Mouse (Mus musculus) layer of hippocampus, adult 9-10 months (tissue): Measurements from ENCODE around the gene Gcm1.
"Not testable (repeated sequence)": the region's sequence is repeated elsewhere in the genome, so short reads cannot be mapped to it uniquely, and the experiment has no call there.

Source experiments
- DNase-seq: peaks from one replicate; pipeline ENCODE4 v3.0.0; 2022; ENCODE audit warnings: low spot score

Gene Gcm1

DNA sequence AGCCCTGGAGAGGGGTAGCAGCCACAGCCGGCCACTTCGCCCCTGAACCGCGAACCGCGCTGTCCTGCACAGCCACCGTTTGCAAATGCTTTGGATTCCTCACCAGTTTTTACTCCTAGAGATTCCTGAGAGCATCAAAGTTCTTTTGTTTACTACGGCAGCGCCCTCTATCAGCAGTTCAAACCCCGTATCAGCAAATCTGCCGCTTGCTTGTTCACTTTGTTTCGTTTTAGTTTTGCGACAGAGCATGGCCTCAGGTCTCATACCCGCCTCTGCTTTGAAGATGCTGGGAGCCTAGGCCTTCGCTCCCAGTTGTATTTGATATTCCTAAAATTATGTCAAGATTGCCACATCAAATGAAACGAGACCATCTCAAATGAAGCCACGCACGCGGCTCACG is 5.0 kb upstream of the Gcm1 start:
- DNase-seq = no peak

DNA sequence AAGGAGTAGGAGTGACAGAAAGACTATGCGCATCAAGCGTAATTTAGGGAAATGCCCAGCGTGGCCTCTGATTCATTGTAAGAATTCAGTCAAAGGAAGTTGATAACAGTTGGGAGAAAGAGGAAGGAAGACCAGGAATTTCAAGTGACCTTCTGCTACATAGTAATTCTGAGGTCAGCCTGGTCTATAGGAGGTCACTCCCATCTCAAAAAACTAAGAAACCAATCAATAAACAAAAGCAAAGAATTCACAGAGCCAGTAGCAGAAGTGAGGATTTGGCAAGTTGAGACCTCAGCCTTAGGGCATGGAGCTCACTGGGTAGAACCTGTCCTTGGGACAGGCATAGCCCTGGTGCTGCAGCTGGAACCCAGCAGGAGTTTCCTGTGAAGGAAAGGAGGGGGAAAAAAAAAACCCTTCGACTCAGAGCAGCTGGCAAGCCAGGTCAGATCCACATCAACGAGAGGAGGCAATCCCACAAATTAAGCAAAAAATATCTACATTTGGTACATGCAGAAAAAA is 1.2 kb upstream of the Gcm1 start:
- no peak for DNase-seq

DNA sequence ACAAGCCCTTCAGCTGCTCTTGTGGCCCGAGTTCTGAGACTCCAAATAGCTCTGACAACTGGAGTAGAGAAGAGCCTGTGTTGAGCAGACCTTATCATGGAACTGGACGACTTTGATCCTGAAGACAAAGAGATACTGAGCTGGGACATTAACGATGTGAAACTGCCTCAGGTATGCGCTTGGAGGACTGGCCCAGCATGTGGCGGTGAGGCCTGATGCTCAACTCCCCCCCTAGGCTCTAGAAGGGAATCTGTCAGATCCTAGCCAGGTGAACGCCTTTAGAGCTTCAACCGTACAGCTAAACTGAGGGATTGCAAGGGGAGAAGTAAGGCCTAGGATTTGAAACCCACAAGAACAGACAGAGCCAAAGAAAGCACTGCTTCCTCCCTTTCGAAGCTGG is 2.1 kb downstream of the Gcm1 start:
- DNase-seq = no peak

DNA sequence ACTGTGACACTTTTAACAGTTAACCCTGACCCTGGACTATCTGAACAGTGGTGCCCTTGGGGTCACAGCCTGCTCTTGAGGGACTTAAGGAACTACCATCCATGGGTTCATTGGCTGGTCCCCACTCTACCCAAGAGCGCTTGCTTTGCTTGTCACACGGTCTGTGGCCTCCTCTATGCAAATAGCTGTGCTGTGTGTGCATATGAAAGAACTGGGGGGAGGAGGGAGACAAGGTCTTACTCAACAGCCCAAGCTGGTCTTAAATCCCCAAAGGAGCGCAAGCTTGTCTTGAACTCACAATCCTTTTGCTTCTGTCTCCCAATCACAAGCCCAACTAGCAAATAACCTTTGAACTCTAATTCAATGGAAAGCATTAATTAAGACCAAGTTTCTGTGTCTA is 2.6 kb downstream of the Gcm1 start:
- DNase-seq = no peak

DNA sequence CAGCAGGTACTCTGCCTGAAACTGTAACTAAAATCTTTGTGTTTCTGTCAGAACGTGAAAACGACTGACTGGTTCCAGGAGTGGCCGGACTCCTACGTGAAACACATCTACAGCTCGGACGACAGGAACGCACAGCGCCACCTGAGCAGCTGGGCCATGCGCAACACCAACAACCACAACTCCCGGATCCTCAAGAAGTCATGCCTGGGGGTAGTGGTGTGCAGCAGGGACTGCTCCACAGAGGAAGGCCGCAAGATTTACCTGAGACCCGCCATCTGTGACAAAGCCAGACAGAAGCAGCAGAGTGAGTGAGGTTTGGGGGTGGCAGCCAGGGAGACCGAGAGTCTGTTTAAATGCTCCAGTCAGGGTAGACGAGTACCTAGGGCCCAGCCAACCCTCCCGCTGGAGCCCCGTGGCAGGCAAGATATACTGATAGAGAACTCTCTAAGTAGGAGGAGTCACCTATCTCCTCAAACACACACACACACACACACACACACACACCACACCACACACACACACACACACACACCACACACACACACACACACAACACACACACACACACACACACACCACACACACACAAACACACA is 7.9 kb downstream of the Gcm1 start:
- DNase-seq = no peak

DNA sequence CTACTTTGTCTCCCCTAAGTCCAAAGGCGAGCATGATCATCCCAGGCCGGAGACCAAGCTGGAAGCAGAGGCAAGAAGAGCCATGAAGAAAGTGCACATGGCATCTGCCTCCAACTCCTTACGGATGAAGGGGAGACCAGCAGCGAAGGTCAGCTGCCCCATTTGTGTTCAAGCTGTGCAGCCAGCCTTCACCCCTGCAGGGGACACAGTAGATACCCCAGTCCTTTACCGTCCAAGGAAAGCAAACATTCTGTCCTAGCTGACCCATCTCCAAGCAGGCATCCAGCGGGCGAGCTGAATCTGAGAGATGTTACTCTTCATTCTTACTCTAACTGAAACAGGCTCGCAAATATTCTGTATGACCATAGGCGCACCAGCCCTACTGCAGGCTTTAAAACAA is 10.7 kb downstream of the Gcm1 start:
- no peak for DNase-seq

DNA sequence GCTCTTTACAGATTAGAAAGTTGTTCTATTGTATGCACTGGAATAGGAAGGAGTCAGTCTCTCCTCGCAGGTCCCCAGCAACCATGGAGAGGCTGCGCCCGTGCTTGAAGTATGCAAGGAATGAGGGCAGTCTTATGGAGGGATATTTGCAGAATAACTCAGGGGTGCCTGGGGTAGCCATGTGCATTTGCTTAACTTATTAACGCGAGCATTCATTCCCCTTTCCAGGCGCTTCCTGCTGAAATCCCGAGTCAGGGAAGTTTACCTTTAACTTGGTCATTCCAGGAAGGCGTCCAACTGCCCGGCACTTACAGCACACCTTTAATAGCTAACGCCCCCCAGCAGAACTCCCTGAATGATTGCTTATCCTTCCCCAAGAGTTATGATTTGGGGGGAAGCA is 12.4 kb downstream of the Gcm1 start:
- DNase-seq = no peak

DNA sequence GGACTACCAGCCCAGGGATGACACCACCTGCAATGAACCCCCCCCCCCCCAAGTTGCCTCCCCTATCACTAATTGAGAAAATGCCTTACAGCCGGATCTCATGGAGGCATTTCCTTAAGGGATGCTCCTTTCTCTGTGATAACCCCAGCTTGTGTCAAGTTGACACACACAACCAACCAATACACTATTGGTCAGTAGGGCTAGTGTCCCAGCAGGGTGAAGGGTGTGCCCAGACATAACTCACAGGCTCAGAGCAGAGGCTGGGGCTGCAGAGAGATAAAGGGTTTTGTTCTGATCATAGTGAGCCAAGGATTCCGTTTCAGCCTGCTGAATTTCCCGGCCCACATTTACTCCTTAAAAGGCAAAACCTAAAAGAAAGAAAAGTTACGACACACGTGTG is 18.8 kb downstream of the Gcm1 start:
- DNase-seq = no peak

DNA sequence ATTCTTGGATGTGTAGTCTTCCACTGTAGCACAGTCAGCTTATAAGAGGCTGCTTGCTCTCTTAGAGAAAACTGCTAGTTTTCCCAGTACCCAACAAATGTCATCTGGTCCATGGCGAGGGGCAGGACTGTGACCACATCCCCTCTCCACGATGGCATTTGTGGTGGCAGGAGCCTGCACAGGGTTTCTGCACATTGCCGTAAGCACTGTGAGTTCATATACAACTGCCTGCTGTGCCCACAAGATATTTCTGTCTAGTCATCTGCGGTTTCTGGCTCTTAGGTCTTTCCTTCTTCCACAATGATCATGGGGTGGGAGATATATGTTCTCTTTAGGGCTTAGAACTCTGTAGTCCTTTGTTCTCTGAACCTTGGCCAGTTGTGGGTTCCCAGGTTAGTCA is 19.9 kb downstream of the Gcm1 start:
- DNase-seq = no peak

DNA sequence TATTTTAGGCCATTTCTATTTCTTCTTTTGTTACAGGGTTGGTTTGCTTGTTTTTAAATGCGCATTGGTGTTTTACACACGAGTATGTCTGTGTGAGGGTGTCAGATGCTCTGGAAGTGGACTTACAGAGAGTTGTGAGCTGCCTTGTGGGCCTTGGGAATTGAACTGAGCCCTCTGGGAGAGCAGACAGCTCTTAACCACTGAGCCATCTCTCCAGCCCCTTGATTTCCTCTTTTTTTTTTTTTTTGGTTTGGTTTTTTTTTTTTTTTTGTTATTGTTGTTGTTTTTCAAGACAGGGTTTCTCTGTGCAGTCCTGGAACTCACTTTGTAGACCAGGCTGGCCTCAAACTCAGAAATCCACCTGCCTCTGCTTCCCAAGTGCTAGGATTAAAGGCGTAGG is 21.6 kb downstream of the Gcm1 start:
- DNase-seq = not testable (repeated sequence)

DNA sequence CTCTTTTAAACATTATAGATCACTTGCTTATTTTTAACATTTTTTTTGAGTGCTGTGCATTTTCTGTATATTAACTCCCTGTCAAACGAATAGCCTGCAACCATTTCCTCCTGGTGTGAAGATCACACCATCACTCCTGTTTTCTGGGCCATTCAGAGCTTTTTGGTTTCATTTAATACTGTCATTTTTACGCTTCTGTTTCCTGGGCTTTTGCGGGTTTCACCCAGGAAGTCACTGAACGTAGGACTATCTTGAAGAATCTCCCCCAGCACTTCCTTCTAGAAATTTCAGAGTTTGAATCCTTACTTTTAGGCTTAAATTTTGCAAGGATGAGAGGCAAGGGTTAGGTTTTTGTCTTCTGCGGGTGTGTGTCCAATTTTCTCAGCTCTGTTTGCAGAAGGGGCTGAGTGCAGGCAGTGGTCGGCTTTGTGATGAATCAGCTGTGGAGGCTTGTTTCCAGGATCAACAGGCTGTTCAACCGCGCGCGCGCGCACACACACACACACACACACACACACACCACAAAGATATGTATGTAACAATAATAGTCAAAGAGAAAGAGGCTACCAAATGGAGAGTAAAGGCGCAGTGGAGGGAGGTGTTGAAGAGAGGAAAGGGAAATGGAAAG is 22.1 kb downstream of the Gcm1 start:
- no peak for DNase-seq

DNA sequence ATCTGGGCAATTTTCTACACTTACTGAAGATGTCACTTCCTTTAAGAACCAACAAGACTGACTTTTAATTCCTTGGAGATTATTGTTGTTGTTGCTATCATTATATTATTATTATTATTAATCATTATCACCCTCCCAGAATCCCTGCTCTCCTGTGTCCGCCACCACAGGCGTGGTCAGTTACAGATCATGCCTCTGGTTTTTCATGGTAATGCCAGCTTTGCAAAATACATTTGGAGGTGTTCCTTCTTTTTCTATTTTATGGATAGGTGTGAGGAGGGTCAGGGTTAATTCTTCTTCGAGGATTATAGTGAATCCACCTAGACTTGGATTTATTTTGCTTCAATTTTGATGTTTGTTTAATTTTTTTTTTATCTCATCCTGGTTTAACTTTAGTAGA is 23.5 kb downstream of the Gcm1 start:
- no peak for DNase-seq

DNA sequence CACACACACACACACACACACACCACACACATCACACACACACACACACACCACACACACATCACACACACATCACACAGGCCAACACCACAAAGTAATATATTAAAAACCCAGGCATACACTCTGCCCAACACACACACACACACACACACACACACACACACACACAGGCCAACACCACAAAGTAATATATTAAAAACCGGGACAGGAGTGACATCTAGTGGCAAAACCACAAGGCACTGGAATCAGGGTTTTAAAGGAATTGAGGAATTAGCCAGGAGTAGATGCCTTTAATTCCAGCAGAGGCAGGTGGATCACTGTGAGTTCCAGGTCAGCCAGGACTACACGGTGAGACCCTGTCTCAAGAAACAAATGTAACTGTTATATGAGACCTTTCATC is 26.5 kb downstream of the Gcm1 start:
- DNase-seq = no peak

DNA sequence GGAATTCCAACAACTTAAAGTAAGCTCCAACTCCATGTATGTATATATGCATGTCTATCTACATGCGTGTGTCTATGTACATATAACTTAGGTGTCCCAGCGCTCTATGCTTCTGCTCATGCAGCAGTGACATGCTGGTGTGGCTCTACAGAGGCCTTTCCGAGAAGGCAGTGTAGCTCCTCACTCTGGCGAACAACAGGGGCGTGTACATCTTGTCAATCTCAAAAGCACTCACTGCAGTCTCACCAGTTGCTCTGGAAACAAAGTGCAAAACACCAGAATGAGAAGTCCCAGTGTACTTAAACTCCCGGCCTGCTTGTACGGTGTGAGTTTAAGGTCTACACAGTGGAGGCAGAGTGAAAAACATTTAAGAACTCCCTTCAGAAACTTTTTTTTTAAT is 30.1 kb downstream of the Gcm1 start:
- DNase-seq = no peak

DNA sequence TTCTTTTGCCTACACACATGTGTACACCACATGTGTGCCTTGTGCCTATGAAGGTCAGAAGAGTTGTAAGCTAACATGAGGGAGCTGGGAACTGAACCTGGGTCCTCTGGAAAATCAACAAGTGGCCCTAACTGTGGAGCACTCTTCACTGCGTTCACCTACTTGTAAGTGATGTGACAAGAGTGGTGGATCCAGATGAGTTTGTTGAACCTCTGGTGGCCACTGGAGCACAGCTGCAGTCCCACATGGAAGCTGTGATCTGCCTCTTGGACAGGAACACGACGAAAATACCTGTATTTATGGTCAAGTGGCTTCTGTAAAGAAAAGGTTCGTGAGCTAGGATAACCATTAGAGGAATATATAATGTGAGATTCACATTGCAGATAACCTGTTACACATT is 32.6 kb downstream of the Gcm1 start:
- DNase-seq = no peak

DNA sequence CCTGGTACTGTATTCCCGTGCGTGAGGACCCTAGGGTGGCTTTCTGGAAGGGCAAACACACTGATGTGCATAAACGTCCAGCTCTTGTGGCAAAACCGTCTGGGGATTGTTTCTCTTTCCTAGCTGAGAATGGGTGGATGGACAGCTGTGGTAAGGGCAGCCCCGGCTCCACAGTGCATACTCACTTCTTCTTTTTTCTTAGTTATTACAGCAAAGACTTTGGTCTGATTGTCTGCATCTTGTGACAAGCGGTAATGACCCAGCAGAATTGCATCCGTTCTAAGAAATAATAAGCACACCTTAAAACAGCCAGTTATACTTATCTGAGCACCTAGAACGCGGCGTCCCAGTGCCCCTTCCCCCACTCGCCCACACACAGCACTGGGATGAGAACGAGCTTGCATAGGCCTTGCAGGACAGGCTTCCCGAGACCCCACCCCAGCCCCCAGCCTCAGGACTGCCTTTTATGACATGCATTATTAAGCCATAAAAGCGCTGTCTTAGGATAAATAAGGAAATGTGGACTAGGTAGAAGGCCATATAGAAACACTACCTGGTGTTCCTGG is 34.1 kb downstream of the Gcm1 start:
- no peak for DNase-seq

DNA sequence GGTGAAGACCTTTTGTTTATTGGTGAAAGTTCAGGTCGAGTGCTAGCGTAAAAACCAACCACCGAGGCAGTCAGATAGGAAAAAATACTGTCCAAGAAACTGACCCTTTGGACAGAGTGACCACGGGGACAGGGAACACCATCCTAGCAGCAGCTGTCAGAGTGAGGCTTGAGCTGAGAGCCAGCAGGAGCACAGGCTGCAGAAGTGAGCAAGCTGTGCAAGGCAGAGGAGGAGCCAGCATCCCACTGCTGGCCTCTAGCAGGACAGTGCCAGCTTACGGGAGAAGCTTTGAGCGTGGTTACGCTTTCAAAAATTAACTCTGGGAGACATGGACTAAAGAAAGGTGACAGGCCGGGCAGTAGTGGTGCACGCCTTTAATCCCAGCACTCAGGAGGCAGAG is 36.0 kb downstream of the Gcm1 start:
- DNase-seq = no peak

DNA sequence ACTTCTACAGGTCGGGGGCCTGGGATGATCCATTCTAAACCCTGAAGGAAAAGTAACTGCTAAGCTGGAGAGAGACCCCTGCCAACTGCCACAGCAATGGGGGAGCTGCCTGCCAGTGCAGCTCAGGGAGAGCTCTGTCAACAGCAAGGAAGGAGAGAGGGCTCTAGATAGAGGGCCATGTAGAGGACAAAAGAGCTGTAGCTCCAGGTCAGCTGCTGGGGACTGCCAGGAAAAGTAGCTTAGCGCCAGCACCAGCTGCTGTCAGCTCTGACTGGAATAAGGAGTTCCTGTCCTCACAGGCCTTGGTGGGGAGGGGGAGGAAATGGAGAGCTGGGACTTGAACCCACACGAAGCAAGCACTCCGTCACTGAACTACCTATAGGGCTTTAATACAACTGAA is 36.8 kb downstream of the Gcm1 start:
- DNase-seq = no peak

DNA sequence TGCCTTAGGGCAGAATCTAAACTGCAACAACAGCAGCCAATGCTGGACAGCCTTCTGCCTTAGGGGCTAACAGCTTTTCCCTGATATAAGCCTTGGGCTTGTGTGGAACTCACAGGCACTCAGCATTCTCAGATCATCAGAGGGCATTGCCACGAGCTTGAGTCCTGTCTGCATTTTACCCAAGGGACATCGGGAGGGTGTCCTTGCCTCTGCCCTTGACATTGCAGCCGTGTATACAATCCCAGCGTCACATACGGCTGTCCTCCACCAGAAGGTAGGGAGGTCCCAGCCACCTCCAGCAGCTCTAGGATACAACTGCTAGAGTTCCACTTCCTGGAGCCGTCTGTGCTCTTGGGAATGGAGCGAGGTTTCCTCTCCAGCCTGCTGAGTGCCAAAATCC is 37.2 kb downstream of the Gcm1 start:
- no peak for DNase-seq

DNA sequence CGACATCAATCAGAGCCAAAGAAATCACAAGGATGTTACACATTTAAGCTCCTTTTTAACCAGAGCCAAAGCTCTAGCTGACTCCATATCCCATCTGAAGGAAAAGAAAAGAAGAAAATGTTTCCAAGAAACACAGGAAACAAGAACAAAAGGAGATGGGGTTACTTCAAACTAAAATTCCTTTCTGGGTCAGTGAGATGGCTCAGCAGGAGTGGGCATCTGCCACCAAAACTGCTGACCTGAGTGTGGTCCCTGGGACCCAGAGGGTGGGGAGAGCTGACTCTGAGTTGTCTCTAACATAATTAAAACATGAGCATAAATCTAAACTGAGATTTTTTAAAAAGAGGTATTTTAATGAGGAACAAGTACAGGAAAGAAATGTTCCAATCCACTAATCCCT is 38.2 kb downstream of the Gcm1 start:
- DNase-seq = no peak

DNA sequence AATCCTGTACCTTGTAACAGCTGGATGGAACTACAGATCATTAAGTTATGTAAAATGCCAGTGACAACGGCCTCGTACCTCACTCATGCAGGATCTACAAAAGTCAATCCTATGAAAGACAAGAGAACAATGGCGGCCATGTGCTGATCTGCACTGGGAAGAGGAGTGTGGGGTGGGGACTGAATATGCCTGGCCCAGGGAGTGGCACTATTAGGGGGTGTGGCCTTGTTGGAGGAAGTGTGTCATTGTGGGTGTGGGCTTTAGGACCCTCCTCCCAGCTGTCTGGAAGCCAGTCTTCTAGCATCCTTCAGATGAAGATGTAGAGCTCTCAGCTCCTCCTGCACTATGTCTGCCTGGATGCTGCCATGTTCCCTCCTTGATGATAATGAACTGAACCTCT is 38.9 kb downstream of the Gcm1 start:
- no peak for DNase-seq

DNA sequence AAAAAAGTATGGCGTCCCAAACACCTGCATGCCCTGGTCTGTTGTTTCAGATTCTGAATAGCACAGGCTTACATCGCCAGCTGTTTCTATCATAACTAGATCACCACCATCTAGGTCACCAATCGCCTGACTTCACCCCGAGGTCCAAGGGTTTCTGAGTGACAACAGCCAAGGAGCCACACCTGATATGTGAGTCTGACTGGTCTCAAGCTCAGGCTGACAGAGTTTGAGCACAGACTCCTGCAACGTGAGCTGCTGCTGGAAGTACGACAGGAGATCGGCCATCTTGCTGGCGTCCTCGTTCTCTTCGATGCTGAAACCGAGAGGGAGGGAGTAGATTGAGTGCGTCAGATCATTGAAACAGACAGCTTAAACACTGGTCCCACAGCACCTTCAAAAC is 44.0 kb downstream of the Gcm1 start:
- DNase-seq = no peak

DNA sequence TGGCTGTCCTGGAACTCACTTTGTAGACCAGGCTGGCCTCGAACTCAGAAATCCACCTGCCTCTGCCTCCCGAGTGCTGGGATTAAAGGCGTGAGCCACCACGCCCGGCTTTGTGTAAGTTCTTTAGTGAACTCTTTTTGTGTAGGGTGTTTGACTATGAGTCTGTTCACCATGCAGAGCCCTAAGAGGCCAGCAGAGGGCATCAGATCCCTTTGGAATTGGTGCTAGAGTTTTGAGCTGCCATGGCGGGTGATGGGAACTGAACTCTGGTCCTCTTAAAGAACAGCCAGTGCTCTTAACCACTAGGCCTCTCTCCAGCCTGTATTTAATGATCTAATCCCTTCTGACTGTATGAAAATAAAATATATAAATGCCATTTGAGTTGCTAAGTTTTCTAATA is 44.7 kb downstream of the Gcm1 start:
- DNase-seq = no peak

DNA sequence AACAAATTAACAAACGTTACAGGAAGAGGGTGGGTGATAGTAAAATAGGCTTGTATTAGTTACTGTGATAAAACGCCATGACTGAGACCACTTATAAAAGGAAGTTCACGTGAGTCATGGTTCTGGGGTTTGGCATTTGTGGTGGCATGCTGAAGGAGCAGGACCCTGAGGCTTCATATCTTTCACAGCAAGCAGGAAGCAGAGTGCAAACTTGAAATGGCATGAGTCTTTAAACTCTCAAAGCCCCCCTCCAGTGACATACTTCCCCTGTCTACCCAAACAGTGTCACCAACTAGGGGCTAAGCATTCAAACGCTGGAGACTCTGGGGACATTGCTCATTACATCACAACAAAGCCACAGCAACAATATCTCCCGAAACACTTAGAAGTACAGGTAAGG is 49.2 kb downstream of the Gcm1 start:
- DNase-seq = no peak
